Mouse (Mus musculus): ENCODE results near the gene Stx3. TPM values are rescaled to one million over a fixed set of nuclear protein-coding genes. Genes with fewer than 3 reads are reported as not detected.
A peak's percentile ranks its signal among the peaks of the same experiment; 100 is the strongest.

The Stx3 gene
- polyA plus RNA-seq, 1 experiment: 112 TPM

GRCm38 (mm10) chr19:11846333-11846732, 27.1 kb upstream of the Stx3 start:
- Histone ChIP-seq H3K36me3 (ENCODE audit: control insufficient read depth, insufficient read depth, low read length, poor library complexity, severe bottlenecking) (no peaks in the 10 kb centered on the region), H3K4me1 (ENCODE audit: control insufficient read depth, insufficient read depth, low read length) (no peaks in the 10 kb centered on the region), H3K27ac (ENCODE audit: insufficient read depth, low read length) (no peak overlapping the region), H3K4me3 (ENCODE audit: low read depth, low read length) (no peak overlapping the region), H3K27me3 (ENCODE audit: control insufficient read depth, insufficient read depth, low read length, poor library complexity, severe bottlenecking) (no peaks in the 10 kb centered on the region), H3K9me3 (replicated peaks; ENCODE audit: control insufficient read depth, insufficient read depth, low read length, poor library complexity, severe bottlenecking) (0 out of 2 replicates have a peak, but pooled peaks cover 2% of the 10 kb centered on the region), H3K9ac (ENCODE audit: low read depth, poor library complexity, severe bottlenecking) (no peak overlapping the region)
- TF ChIP-seq POLR2A (IDR thresholded peaks at IDR 0.05; ENCODE audit: insufficient read depth, low read length) (no peak), CTCF (IDR thresholded peaks at IDR 0.05; ENCODE audit: low read depth, low read length) (no peak), EP300 (IDR thresholded peaks at IDR 0.05; ENCODE audit: insufficient read depth, low read depth, low read length) (no peak)

DNA sequence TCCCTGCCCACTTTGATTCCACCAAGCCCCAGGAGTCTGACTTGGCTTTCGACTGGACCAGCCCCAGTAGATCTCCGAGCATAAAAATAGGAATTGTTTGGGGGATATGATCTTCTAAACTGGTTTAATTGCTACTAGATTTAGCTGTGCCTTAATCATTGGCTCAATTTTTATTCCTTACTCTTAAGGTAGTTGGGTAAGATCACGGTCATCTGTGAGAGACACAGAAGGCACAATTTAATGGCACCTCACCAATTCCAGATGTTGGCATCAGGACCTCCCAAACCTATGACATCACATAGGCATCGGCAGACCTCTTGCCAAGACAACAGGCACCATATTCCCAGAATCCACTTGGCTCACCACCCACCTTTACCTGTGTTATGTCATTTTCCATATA, 19.9 kb upstream of the Stx3 start, which contains the start of gene Olfr1417:
TSS of gene Olfr1417 (minus strand) at position 101 of the 400 bp plus-strand sequence.
- Histone ChIP-seq H3K9me3 (replicated peaks; ENCODE audit: control insufficient read depth, insufficient read depth, low read length, poor library complexity, severe bottlenecking) (0 out of 2 replicates have a peak, but pooled peaks cover 2% of the 10 kb centered on the region), H3K27ac (ENCODE audit: insufficient read depth, low read length) (no peak within 1 kb of the TSS), H3K27me3 (ENCODE audit: control insufficient read depth, insufficient read depth, low read length, poor library complexity, severe bottlenecking) (no peaks in the 10 kb centered on the region), H3K4me1 (ENCODE audit: control insufficient read depth, insufficient read depth, low read length) (no peaks in the 10 kb centered on the region), H3K9ac (ENCODE audit: low read depth, poor library complexity, severe bottlenecking) (no peak within 1 kb of the TSS), H3K36me3 (ENCODE audit: control insufficient read depth, insufficient read depth, low read length, poor library complexity, severe bottlenecking) (no peaks in the 10 kb centered on the region), H3K4me3 (ENCODE audit: low read depth, low read length) (no peak within 1 kb of the TSS)
- TF ChIP-seq CTCF (IDR thresholded peaks at IDR 0.05; ENCODE audit: low read depth, low read length) (no peak), EP300 (IDR thresholded peaks at IDR 0.05; ENCODE audit: insufficient read depth, low read depth, low read length) (no peak)

DNA sequence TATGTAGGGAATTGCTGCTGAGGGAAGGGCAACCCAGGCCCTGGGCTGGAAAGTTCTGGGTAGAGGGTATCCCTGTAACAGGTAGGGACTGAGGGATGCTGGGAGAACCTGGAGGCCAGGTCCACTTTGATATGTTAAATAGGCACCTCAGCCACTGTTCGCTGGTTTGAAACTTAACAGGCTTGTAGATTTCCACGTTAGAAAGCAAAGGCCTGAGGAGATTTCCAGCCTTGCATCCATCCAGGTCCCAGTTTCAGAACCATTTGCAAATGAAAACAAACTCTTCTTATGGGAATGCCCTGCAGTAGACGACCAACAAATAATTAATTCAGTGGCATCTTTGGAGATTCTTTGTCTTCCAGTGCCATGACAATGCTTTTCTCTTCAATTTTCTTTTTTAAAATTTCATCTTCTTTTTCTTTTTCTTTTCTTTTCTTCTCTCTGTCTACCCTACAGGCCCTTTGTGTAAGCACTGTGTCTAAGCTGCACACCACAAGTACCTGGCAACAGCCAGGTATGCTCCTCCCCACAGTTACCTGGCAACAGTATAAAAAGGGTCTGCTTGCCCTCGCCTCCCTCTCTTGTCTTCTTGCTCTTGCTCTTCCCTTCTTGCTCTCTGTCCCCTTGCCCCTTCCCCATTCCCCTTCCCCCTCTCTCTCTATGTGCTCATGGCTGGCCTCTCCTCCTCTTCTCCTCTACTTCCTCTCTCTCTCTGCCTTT, 4.3 kb upstream of the Stx3 start:
- H3K27ac ChIP-seq (ENCODE audit: insufficient read depth, low read length): peak overlapping the region; percentile 89
- H3K4me3 ChIP-seq (ENCODE audit: low read depth, low read length): no peak overlapping the region
- TF ChIP-seq POLR2A (IDR thresholded peaks at IDR 0.05; ENCODE audit: insufficient read depth, low read length) (no peak), EP300 (IDR thresholded peaks at IDR 0.05; ENCODE audit: insufficient read depth, low read depth, low read length) (no peak), CTCF (IDR thresholded peaks at IDR 0.05; ENCODE audit: low read depth, low read length) (no peak)
- H3K36me3 ChIP-seq (ENCODE audit: control insufficient read depth, insufficient read depth, low read length, poor library complexity, severe bottlenecking): no peaks in the 10 kb centered on the region
- H3K9me3 ChIP-seq (replicated peaks; ENCODE audit: control insufficient read depth, insufficient read depth, low read length, poor library complexity, severe bottlenecking): no peaks in the 10 kb centered on the region
- peaks cover 5% of the 10 kb centered on the region for H3K4me1 ChIP-seq (ENCODE audit: control insufficient read depth, insufficient read depth, low read length)
- H3K27me3 ChIP-seq (ENCODE audit: control insufficient read depth, insufficient read depth, low read length, poor library complexity, severe bottlenecking): no peaks in the 10 kb centered on the region
- H3K9ac ChIP-seq (ENCODE audit: low read depth, poor library complexity, severe bottlenecking): no peak overlapping the region

GRCm38 (mm10) chr19:11820211-11820610, 1.0 kb upstream of the Stx3 start:
- TF ChIP-seq EP300 (IDR thresholded peaks at IDR 0.05; ENCODE audit: insufficient read depth, low read depth, low read length) (no peak), CTCF (IDR thresholded peaks at IDR 0.05; ENCODE audit: low read depth, low read length) (peak; percentile 53)
- Histone ChIP-seq H3K27me3 (ENCODE audit: control insufficient read depth, insufficient read depth, low read length, poor library complexity, severe bottlenecking) (no peaks in the 10 kb centered on the region), H3K27ac (ENCODE audit: insufficient read depth, low read length) (peak overlapping the region; percentile 59), H3K4me1 (ENCODE audit: control insufficient read depth, insufficient read depth, low read length) (peaks cover 6% of the 10 kb centered on the region), H3K9ac (ENCODE audit: low read depth, poor library complexity, severe bottlenecking) (peak overlapping the region; percentile 29; the same call in 1 of the 2 replicates), H3K9me3 (replicated peaks; ENCODE audit: control insufficient read depth, insufficient read depth, low read length, poor library complexity, severe bottlenecking) (no peaks in the 10 kb centered on the region), H3K36me3 (ENCODE audit: control insufficient read depth, insufficient read depth, low read length, poor library complexity, severe bottlenecking) (no peaks in the 10 kb centered on the region), H3K4me3 (ENCODE audit: low read depth, low read length) (no peak overlapping the region)

DNA sequence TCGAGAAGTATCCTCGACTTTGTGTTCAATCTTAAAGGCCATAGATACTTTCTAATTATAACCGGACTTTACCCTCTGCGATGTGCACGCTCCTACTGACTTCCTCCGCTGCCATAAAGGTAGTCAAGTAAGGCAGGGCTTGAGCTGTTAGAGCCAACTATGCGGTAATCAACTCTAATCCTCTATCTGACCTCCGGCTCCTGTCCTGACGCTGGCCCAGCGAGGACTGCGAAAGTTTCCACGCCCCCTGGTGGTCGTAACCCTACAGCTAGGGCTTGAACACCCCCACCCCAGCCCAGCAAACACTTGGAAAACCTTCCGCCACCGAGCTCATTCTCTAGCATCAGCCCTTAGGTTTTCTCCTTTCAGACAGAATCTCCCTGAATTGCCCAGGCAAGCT, 597 bp upstream of the Stx3 start:
- TF ChIP-seq CTCF (IDR thresholded peaks at IDR 0.05; ENCODE audit: low read depth, low read length) (peak; percentile 69), EP300 (IDR thresholded peaks at IDR 0.05; ENCODE audit: insufficient read depth, low read depth, low read length) (no peak; the same call in 1 of the 2 replicates)
- no peaks in the 10 kb centered on the region for H3K27me3 ChIP-seq (ENCODE audit: control insufficient read depth, insufficient read depth, low read length, poor library complexity, severe bottlenecking)
- H3K4me3 ChIP-seq (ENCODE audit: low read depth, low read length): peak overlapping the region; percentile 52
- no peaks in the 10 kb centered on the region for H3K36me3 ChIP-seq (ENCODE audit: control insufficient read depth, insufficient read depth, low read length, poor library complexity, severe bottlenecking)
- peaks cover 9% of the 10 kb centered on the region for H3K4me1 ChIP-seq (ENCODE audit: control insufficient read depth, insufficient read depth, low read length)
- H3K9ac ChIP-seq (ENCODE audit: low read depth, poor library complexity, severe bottlenecking): peak overlapping the region; percentile 95
- no peaks in the 10 kb centered on the region for H3K9me3 ChIP-seq (replicated peaks; ENCODE audit: control insufficient read depth, insufficient read depth, low read length, poor library complexity, severe bottlenecking)
- peak overlapping the region; percentile 59 for H3K27ac ChIP-seq (ENCODE audit: insufficient read depth, low read length)

Data from ES-Bruce4 (cell line).